Mouse (Mus musculus): ENCODE measurements around the gene Slc7a5.

Gene Slc7a5

GRCm38 (mm10) chr8:121853586-121853985 is 53.9 kb downstream of the Slc7a5 start:
- peak; percentile 70 to 92 for DNase-seq (ENCODE audit: inconsistent age in 2 of 2, low spot score in 1 of 2)

GRCm38 (mm10) chr8:121852464-121852863 is 55.0 kb downstream of the Slc7a5 start:
- peak; percentile 13 to 53 for DNase-seq (ENCODE audit: inconsistent age in 2 of 2, low spot score in 1 of 2)

DNA sequence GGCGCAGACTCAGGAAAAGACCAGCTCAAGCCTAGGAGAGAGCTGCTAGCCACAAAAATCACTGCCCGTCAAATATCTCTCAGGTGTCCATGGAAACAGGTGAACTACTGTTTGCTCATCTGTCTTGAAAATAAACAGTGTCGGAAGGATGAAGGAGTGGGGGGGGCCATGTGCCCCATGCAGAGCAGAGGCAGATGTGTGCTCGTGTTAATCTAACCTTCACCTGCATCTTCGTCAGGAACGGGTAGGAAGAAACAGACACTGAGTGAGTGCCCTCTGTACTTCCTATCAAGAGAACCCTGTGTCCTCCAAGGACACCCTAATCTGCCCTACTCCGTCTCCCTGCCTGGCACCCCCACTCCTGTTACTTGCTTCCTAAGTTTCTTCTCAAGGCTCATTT is 55.8 kb downstream of the Slc7a5 start:
- peak in 1 of 2 experiments; percentile 33 for DNase-seq (ENCODE audit: inconsistent age in 2 of 2, low spot score in 1 of 2)

DNA sequence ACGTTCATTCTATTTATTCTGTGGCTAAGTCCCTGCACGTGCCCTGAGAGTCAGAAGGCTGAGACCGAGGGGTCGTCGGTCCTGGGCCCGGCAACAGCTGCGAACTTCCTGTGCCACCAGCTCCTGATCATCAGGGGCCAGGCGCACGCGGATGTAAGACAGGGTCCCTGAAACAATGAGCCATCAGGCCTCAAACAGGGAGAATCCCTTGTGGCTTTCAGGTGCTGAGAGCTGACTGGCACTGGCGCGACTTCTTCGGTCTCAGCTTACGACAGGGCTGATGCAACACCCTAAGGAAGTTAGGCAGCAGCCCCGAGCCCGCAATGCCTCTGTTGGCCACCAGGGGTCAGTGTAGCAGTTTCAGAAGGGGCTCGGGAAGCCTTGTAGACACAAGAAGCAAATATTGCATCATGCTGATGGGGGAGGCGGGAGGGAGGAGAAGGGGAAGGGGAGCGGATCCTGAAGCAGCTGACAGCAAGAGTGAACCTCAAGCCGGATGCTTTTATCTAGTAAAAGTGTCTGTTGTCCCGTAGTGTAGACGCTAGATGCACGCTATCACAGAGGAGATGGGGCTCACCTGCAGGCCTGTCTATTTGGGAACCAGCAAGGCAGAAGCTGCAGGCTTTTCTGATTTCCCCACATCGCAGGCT is 56.5 kb downstream of the Slc7a5 start:
- DNase-seq (ENCODE audit: inconsistent age in 2 of 2, low spot score in 1 of 2): peak; percentile 95 to 99

- peak in 1 of 2 experiments; percentile 42 for DNase-seq (ENCODE audit: inconsistent age in 2 of 2, low spot score in 1 of 2)
Observed at GRCm38 (mm10) chr8:121850436-121850820, 57.1 kb downstream of the Slc7a5 start.

DNA sequence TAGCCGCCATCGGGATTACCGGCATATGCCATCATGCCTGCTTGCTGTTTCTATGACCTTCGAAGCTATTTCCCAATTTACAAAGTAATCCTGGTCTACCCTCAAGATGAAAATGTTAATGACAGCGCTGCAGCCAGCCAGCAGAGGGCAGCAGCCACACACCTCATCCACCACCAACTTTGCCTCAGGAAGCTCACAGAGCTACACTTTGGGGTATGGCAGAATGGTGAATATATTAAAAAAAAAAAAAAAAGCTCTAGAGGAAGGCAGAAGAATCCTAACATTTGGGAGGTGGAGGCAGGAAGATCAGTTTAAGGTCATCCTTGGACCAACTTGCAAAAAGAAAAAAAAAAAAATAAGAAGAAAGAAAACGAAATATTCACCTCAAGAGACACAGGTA is 57.5 kb downstream of the Slc7a5 start:
- peak; percentile 77 to 92 for DNase-seq (ENCODE audit: inconsistent age in 2 of 2, low spot score in 1 of 2)

DNA sequence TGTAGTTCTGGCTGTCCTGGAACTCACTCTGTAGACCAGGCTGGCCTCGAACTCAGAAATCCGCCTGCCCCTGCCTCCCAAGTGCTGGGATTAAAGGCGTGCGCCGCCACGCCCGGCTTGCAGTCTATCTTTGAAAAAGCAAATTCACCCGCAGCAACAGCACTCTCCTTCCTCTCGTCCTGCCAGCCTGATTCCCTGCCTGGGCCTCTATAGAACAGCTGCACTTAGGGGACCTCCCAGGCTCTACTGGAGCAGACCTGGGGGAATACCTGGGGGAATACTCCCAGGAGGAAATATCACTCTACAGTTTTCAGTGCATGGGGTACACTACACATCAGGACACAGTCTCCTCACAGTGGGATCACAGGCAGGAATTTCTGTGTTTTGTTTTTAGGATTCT is 58.2 kb downstream of the Slc7a5 start:
- DNase-seq (ENCODE audit: inconsistent age in 2 of 2, low spot score in 1 of 2): peak in 1 of 2 experiments; percentile 15

DNA sequence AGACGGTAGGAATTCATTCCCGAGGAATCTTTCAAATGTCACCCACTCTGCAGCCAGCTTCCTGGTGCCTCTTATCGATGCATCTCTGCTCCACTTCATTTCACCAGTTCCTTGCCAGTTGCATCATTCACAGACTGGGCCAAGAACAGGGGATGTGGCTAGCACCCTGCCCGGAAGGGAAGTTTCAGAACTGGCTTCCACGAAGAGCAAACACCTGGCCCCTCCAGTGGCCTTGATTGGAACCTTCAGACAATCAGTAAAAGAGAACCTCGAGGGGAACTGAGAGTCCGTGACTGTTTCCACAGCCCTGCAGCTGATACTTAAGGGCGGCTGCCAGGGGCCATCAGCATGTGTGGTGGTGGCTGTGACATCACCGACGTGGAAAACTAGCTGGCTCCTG is 59.0 kb downstream of the Slc7a5 start:
- DNase-seq (ENCODE audit: inconsistent age in 2 of 2, low spot score in 1 of 2): peak in 1 of 2 experiments; percentile 22

DNA sequence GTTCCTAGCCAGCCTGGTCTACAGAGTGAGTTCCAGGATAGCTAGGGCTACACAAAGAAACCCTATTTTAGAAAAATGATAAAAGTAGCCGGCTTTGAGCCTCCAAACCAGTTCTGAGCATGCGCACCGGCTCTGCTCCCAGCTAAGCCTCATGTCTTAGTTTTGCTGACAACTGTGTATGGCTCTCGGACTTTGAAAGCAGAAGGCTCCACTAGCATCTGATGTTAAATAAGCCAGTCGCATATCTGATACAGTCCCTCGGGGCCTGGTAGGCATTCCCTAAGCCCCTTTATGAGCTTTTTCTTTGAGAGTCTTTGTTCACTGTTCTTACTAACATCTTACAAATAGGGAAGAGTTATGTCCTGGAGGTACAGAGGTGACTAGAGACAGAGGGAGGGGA is 59.5 kb downstream of the Slc7a5 start:
- DNase-seq (ENCODE audit: inconsistent age in 2 of 2, low spot score in 1 of 2): no peak

- DNase-seq (ENCODE audit: inconsistent age in 2 of 2, low spot score in 1 of 2): peak in 1 of 2 experiments; percentile 15
Observed at GRCm38 (mm10) chr8:121847261-121847822, 60.2 kb downstream of the Slc7a5 start.

- no peak for DNase-seq (ENCODE audit: inconsistent age in 2 of 2, low spot score in 1 of 2)
Observed at GRCm38 (mm10) chr8:121846815-121847214, 60.7 kb downstream of the Slc7a5 start.

DNA sequence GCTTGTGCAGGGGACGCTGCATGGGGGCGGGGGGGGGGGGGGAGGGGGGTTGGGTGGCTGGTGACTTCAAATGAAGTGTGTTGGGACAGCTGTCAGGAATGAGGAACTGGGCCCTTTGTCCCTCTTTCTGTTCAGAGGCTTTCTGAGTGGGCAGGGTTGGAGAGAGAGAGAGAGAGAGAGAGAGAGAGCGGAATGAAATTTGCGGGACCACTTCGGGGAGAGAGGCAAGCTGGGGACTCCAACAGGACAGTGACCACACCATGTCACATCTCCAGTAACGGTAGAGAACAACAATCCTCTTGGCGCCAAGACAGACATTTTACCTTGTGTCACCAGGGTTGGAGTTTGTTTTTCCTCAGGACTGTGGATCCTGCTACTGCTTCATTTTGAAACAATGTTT is 62.7 kb downstream of the Slc7a5 start:
- DNase-seq (ENCODE audit: inconsistent age in 2 of 2, low spot score in 1 of 2): peak in 1 of 2 experiments; percentile 10

GRCm38 (mm10) chr8:121843184-121843733 is 64.2 kb downstream of the Slc7a5 start:
- peak in 1 of 2 experiments; percentile 10 for DNase-seq (ENCODE audit: inconsistent age in 2 of 2, low spot score in 1 of 2)

DNA sequence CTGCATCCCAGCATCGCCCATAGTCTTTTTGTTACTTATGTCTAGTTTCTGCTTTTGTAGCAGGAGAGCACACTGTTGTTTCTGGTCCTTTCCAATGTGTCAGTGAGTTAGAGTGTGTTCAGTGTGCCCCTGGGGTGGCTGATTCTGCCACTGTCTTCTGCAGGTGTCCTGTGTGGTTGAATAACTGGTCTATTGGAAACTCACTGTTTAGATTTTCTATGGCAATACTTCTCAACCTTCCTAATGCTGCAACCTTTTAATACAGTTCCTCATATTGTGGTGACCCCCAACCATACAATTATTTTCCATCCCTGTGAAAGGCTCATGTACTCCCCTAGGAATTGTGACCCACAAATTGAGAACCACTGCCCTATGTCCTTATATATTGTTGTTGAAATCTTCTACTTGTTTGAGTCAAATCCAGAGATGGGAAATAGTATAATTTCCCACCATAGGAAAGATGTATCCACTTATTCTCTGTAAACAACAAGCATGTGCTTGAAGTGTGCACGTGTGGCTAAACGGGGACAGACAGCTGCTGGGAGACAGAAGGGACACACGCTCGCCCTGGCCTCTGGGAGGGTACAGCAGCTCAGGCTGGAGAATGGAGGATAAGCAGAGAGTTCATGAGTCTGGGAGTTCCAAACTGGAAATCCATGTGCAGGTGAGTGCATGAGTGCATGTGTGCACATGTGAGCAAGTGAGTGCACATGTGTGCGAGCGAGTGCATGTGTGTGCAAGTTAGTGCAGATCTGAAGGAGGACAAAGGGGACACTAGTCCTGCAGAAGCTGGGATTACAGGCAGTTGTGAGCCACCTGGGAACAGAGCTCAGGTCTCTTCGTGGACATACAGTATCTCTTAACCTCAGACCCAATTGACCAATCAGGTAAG is 65.2 kb downstream of the Slc7a5 start:
- peak in 1 of 2 experiments; percentile 14 for DNase-seq (ENCODE audit: inconsistent age in 2 of 2, low spot score in 1 of 2)

- DNase-seq (ENCODE audit: inconsistent age in 2 of 2, low spot score in 1 of 2): peak; percentile 70 to 86
Observed at GRCm38 (mm10) chr8:121841242-121841641, 66.3 kb downstream of the Slc7a5 start.

GRCm38 (mm10) chr8:121832503-121832902 is 75.0 kb downstream of the Slc7a5 start:
- DNase-seq (ENCODE audit: inconsistent age in 2 of 2, low spot score in 1 of 2): peak; percentile 64 to 91

GRCm38 (mm10) chr8:121832061-121832460 is 75.4 kb downstream of the Slc7a5 start:
- DNase-seq (ENCODE audit: inconsistent age in 2 of 2, low spot score in 1 of 2): peak in 1 of 2 experiments; percentile 27
